Mouse (Mus musculus) olfactory bulb, adult 2 months (tissue): Measurements from ENCODE around the gene Mapre1. TPM values are rescaled to one million over a fixed set of nuclear protein-coding genes. Genes with fewer than 3 reads are reported as not detected.

Source experiments
- H3K27ac ChIP-seq: fragments of 200-500 bp; 2 replicates; pipeline ENCODE4 v1.5.1; 2012; ENCODE audit warnings: low read depth, low read length; ENCODE audit not compliant: insufficient read depth
- H3K4me1 ChIP-seq: fragments of 200-500 bp; 2 replicates; pipeline ENCODE4 v1.6.1; 2012; ENCODE audit warnings: low read length; ENCODE audit not compliant: control insufficient read depth, insufficient read depth
- H3K4me3 ChIP-seq: fragments of 200-500 bp; 2 replicates; pipeline ENCODE4 v1.5.1; 2012; ENCODE audit warnings: mild to moderate bottlenecking, low read depth, low read length, moderate library complexity; ENCODE audit not compliant: insufficient read depth
- CTCF ChIP-seq: fragments of 200-500 bp; IDR thresholded peaks from 2 replicates; pipeline ENCODE4 v1.5.1; 2012; ENCODE audit warnings: low read depth, mild to moderate bottlenecking, low read length, moderate library complexity; ENCODE audit not compliant: insufficient read depth
- POLR2A ChIP-seq: fragments of 200-500 bp; IDR thresholded peaks from 2 replicates; pipeline ENCODE4 v1.6.1; 2012; ENCODE audit warnings: mild to moderate bottlenecking, low read depth, low read length, moderate library complexity; ENCODE audit not compliant: insufficient read depth
- WGBS: fragments of 180-500 bp; shearing (Covaris S2); methylation state at CpG from one replicate; pipeline ENCODE4 v1.1.7; 2018; 5-methylcytosine and 5-hydroxymethylcytosine counted together
- polyA plus RNA-seq: library from polyadenylated mRNA; stranded (reverse); fragments of >200 nt; gene quantifications from 2 replicates; pipeline ENCODE4 v1.2.4, GENCODE M21; 2012; ENCODE audit warnings: low replicate concordance; ENCODE audit not compliant: missing spikeins, insufficient read depth, insufficient read length

The Mapre1 gene
- polyA plus RNA-seq, 1 experiment = 41.3 TPM

DNA sequence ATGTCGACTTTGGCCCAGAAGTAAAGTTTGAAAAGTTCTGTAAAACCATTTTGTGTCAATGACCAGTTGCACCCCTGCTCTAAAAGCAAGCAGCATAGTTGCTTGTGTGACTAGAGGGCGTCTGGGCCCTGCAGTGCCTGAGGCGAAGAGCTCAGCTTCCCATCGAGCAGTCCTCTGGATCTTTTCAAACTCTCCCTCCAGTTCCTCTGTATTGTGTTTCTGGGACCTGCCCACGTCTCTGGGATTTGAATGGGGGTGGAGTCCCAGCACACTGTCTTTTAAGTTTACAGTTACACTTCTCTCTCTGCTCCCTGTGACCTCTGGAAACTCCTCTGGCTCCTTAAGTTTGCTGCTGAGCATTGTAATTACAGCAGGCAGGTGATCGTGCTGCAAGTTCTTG, 26.4 kb downstream of the Mapre1 start:
- Histone ChIP-seq H3K27ac (no peak overlapping the region), H3K4me3 (no peak overlapping the region), H3K4me1 (no peaks in the 10 kb centered on the region)
- 46% methylated on average over 6 of the region's 6 CpGs for WGBS
- TF ChIP-seq CTCF (no peak), POLR2A (no peak)

DNA sequence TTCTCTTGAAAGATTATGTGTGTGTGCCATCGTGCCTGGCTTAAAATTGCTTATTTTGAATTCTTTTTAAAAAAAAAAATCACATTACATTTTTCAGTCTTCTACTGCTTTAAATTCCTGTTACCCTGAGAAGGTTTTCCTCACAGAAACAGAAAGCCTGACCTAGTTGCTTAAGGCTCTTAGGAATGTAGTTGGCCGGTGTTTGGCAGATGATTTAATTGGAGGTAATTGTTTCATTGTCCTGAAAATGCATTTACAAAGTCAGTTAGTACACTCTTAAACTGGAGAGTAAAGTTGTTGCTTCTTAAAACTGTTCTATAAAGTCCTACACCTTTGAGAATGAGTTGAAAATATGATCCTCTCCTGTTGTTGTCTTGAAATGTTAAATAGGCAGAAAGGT, 27.8 kb downstream of the Mapre1 start:
- H3K27ac ChIP-seq = no peak overlapping the region
- H3K4me3 ChIP-seq = no peak overlapping the region
- 44% methylated on average over 2 of the region's 2 CpGs for WGBS
- TF ChIP-seq POLR2A = no peak
- no peaks in the 10 kb centered on the region for H3K4me1 ChIP-seq

DNA sequence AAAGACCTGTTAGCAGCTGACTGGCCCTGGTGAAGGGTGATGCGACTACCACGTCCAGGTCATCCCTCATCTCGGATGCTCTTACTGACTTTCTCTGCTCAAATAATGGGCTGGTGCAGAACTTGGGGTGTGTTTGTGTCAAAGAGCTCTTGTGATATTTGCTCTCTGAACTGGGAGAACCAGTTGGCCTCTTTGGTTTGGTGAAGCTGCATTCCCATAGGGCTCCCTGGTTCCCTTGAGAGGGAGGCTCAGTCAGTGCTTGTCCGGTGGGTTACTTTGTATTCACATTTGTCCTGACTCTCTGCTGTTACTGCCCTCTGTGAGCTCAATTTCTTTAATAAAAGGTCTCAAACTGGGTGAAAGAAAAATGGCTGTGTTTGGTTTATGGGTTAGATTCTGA, 31.9 kb downstream of the Mapre1 start:
- no peak overlapping the region for H3K27ac ChIP-seq
- no peaks in the 10 kb centered on the region for H3K4me1 ChIP-seq
- H3K4me3 ChIP-seq = no peak overlapping the region
- TF ChIP-seq POLR2A = no peak
- 96% methylated on average over 4 of the region's 4 CpGs for WGBS

DNA sequence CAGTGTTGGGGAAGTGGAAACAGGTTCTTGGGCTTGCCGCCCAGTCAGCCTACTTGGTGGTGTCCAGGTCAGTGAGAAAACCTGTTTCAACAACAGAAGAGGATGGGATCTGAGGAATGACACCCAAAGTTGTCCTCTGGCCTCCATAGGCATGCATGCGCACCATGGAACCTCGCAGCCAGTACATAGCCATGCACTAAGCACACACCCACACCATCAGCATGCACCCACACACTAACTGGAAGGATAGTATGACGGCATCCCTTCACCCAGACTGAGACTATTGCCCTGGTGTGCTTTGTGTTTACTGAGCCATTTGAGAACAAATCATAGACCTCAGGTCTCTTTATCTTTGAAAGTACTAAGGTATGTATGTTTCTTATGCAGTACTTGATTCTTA, 34.4 kb downstream of the Mapre1 start:
- TF ChIP-seq CTCF = no peak
- TF ChIP-seq POLR2A = no peak
- Histone ChIP-seq H3K27ac (no peak overlapping the region), H3K4me3 (no peak overlapping the region), H3K4me1 (peaks cover 10% of the 10 kb centered on the region)
- 87% methylated on average over 4 of the region's 4 CpGs for WGBS

DNA sequence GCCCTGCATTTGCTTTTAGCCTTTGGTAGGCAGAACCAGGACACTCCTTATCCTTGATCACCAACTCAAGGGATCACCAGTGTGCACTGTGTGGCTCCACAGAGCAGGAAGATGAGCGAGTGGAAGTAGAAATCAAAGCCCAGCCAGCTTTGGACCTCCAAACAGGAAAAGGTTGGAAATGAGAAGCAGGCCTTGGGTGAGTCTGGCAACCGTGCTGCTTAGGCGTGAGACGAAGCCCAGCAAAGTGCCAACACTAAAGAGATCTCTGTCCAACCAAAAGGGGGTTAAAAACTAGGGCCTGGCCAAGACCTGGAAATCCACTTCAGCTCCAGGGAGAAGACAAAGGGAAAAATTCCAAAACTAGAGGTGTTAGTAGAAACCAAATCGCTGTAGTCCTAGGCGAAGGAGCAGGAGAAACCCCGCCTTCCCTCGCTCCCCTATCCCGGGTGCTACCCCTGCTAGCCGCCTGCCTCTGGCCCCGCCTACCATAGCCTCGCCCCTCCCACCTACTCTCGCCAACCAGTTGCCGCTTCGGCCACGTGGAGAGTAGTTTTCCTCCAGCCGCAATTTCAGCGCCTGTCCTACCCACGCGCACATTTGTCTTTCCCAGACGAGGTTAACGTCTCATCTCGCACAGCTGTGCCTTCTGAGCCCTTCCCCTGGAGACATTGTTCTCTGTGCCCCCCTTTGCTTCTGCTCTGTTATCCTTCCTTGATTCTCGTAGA, 37.7 kb downstream of the Mapre1 start:
- WGBS = 8% methylated on average over 24 of the region's 24 CpGs

DNA sequence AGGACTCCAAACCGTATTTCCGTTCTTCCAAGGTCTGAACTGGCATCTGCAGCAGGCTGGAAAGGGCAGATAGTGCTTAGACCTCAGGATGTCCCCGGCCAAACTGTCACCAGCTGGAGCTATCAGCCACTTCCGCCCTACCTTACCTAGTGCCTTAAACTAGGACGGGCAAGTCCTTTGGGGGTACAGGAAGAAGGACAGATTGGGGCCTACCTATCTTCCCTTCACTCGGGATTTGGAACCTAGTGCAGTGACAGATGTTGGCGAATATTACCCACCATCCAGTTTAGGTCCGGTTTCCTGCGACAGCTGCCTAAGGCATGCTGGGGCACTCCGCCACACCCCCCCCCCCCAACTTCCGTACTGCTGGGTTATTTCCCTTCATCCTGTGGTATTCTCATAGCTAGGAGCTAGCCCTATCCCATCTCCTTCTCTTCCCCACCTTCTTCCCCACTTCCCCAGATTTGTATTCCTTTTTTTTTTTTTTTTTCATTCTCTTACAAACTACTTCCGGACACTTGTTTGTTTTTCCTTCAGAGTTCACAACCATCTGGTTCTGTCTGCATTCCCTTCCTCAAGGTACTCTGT, 38.4 kb downstream of the Mapre1 start, which contains the start of gene Efcab8:
TSS of gene Efcab8 (plus strand) at position 538 of the 588 bp plus-strand sequence.
- Histone ChIP-seq H3K4me3 (peak within 1 kb of the TSS; percentile 36), H3K27ac (no peak within 1 kb of the TSS; the same call in 1 of the 2 replicates), H3K4me1 (peaks cover 10% of the 10 kb centered on the region)
- 52% methylated on average over 12 of the region's 12 CpGs for WGBS
- TF ChIP-seq CTCF = no peak
- TF ChIP-seq POLR2A = no peak

More for the DNA sequence above, 37.7 kb downstream of the Mapre1 start:
- H3K27ac ChIP-seq = no peak overlapping the region; the same call in 1 of the 2 replicates
- peaks cover 10% of the 10 kb centered on the region for H3K4me1 ChIP-seq
- TF ChIP-seq POLR2A (no peak), CTCF (no peak)
- peak overlapping the region; percentile 36 for H3K4me3 ChIP-seq

DNA sequence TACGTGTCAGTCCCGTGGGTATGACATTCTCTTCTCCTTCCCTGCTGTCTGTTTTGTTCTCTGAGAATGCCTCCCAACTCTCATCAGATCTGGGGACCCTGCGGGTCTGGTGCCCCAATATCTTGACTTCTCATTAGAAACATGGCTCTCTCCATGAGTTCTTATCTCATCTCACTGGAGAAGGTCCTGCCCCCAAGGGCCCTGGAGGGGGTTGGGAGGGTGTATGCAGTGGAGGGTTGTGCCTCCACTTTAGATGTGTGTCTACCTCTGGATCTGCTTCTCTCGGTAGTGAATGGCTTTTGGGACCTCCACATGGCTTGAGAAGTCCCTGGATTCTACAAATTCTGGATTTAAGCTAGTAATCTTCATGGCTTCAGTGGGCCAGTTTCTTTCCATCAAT, 40.1 kb downstream of the Mapre1 start:
- 89% methylated on average over 4 of the region's 4 CpGs for WGBS
- H3K27ac ChIP-seq = no peak overlapping the region
- no peak for TF ChIP-seq CTCF
- TF ChIP-seq POLR2A = no peak
- H3K4me1 ChIP-seq = peaks cover 10% of the 10 kb centered on the region
- H3K4me3 ChIP-seq = no peak overlapping the region

DNA sequence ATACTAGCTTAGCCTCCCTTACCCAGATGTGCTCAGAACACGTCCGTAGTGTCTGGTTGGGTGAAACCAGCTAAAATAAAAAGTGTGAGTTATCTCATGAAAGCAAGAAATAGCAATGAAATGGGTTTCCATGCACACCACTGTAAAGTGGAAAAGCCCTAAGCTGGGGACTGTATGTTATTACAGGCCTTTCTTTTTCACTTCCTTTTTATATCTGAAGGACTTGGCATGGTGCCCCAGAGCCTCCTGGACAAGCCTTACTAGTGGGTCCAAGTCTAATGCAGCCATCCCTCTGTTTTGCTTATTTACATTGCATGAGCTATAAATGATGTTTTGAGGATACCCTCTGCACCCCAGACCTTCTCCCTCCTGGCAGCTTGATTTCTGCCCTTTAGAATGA, 43.6 kb downstream of the Mapre1 start:
- TF ChIP-seq CTCF = no peak
- TF ChIP-seq POLR2A = no peak
- Histone ChIP-seq H3K27ac (no peak overlapping the region), H3K4me1 (no peaks in the 10 kb centered on the region), H3K4me3 (no peak overlapping the region)
- 84% methylated on average over 2 of the region's 2 CpGs for WGBS

DNA sequence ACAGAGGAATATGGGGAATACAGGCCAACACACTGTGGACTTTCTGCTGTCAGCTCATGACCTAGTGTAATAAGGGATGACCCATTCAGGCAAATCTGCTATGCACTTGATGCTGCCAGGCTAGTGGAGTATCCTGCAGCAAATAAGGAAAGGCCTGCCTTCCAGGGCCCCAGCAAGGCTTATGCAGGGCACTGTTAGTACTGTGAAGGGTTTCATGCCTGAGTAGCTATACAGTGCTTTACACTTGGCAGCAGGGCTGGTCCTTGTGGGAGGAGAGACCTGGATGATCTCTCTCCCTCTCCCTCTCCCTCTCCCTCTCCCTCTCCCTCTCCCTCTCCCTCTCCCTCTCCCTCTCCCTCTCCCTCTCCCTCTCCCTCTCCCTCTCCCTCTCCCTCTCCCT, 52.3 kb downstream of the Mapre1 start:
- Histone ChIP-seq H3K4me1 (no peaks in the 10 kb centered on the region), H3K4me3 (no peak overlapping the region), H3K27ac (no peak overlapping the region)
- TF ChIP-seq POLR2A (no peak), CTCF (no peak)
